Mouse (Mus musculus): ENCODE data around the gene Napa. TPM values are rescaled to one million over a fixed set of nuclear protein-coding genes. Genes with fewer than 3 reads are reported as not detected.

The Napa gene
- polyA plus RNA-seq, 1 experiment from 2014 or later: 150 TPM

DNA sequence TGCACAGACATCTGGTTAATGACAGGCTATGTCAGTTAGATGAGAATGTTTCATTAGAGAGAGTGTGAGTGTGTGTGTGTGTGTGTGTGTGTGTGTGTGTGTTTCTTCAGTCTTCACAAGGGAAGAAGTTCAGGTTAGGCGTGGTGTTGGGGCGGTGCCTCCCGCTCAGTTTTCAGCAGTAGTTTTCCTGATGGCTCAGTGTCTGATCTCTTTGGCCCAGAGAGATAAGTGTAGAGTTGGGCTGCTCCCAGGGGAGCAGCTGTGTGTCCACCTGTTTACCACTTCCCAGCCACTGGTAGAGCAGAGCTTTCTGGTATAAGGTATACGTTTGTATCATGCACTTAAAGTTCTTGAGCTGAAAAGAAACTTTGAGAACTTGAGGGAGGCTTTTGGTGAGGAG, 1.6 kb downstream of the Napa start:
- H3K27ac ChIP-seq (replicated peaks): 0 out of 2 replicates have a peak overlapping the region, but pooled peaks have one; percentile 95
- 58% methylated on average over 4 of the region's 4 CpGs for WGBS
- H3K4me1 ChIP-seq: peaks cover 43% of the 10 kb centered on the region
- H3K4me3 ChIP-seq: peak overlapping the region; percentile 96
- peaks cover 35% of the 10 kb centered on the region for H3K36me3 ChIP-seq
- no peaks in the 10 kb centered on the region for H3K9me3 ChIP-seq
- ATAC-seq (ENCODE audit: extremely low read depth, insufficient number of reproducible peaks, low FRiP score, low TSS enrichment): no peak
- peaks cover 14% of the 10 kb centered on the region for H3K27me3 ChIP-seq (replicated peaks)
- peak overlapping the region; percentile 100 for H3K9ac ChIP-seq
- peak overlapping the region; percentile 90 for H3K4me2 ChIP-seq

DNA sequence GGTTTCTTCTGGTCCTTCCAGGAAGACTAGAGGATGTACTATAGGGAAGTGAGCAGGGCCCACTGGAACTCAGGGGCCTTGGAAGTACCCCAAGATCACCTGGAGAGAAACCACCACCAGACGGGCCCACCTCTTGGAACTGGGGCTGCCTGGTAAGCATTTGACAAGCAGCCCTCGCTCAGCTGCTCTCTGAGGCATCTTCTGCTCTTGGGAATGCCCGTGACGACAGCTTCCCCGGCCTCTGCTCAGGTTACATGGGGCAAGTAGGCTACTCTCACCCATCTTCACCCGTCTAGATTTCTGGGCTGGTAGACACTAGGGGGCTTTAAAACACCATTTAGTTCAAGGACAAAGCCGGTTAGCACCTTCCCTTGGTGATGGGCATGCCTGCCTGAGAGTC, 2.8 kb downstream of the Napa start:
- Histone ChIP-seq H3K36me3 (peaks cover 45% of the 10 kb centered on the region), H3K9me3 (no peaks in the 10 kb centered on the region), H3K27me3 (replicated peaks) (peaks cover 6% of the 10 kb centered on the region; the same call in 1 of the 2 replicates), H3K4me3 (0 out of 2 replicates have a peak overlapping the region, but pooled peaks have one; percentile 96), H3K9ac (no peak overlapping the region), H3K27ac (replicated peaks) (no peak overlapping the region), H3K4me2 (peak overlapping the region; percentile 90), H3K4me1 (peaks cover 43% of the 10 kb centered on the region)
- 66% methylated on average over 7 of the region's 7 CpGs for WGBS
- ATAC-seq (ENCODE audit: extremely low read depth, insufficient number of reproducible peaks, low FRiP score, low TSS enrichment): no peak

DNA sequence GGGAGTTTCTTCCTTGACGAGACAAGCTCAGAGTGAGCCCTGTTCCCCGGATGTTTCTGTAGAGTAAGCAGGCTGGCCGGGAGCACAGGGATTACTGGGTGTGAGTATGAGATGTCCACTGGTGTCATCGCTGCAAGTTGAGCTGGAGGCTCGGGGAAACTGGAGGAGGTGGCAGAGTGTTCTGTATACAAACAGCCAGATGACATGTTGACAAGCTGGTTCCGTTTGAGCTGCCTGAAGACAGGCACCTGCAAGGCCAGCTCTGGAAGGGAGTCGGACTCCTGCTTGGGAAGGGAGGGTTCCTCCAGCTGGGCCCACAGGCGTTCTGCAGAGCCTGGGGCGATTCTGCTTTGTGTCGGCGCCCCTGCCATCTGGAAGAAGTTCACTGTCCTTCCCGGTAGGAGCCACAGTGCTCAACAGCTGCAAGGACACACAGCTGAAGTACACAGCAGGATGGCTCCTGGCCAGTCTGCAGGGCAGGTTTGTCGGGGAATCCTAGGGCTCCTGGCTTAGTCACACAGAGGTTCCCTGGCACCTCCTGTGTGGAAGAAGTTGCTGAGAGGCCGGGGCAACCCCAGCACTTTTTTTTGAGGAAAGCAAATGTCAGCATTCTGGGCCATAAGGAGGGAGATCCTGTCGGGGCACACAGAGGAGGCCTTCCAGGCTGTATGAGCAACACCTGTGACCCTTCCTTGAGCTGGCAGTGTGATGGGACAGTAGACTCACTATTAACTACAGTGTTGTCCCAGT, 3.6 kb downstream of the Napa start:
- H3K4me1 ChIP-seq: peaks cover 43% of the 10 kb centered on the region
- H3K27me3 ChIP-seq (replicated peaks): no peaks in the 10 kb centered on the region
- no peak for ATAC-seq (ENCODE audit: extremely low read depth, insufficient number of reproducible peaks, low FRiP score, low TSS enrichment)
- no peak overlapping the region for H3K4me2 ChIP-seq
- 0 out of 2 replicates have a peak overlapping the region, but pooled peaks have one; percentile 6 for H3K9ac ChIP-seq
- no peaks in the 10 kb centered on the region for H3K9me3 ChIP-seq
- H3K36me3 ChIP-seq: peaks cover 51% of the 10 kb centered on the region
- H3K27ac ChIP-seq (replicated peaks): no peak overlapping the region
- WGBS: 76% methylated on average over 15 of the region's 15 CpGs
- no peak overlapping the region for H3K4me3 ChIP-seq

DNA sequence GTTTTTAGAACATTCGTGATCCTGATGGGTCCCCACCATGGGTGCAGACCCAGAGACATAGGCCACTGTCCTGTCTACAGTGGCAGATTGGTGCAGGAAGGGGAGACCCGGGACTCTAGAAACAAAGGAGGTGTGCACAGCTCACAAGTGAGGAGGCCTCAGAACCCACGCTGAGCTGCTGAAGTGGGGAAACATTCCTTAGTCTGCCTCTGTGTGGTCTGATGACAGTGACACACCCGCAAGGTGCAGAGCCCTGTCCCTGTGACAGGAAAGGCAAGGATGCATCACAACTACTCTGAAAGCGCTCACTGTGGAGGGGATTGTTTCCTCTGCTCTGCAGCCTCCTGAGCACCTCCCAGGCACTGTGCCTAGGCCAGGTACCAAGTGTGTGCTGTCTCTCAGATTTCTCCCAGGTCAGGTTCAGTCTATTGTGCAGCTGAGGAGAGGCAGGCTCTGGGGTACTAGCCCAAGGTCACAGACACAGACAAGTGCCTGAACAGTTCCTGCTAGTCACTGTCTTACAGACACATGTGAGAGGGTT, 4.5 kb downstream of the Napa start:
- Histone ChIP-seq H3K9ac (peak overlapping the region; percentile 21), H3K27me3 (replicated peaks) (no peaks in the 10 kb centered on the region), H3K9me3 (no peaks in the 10 kb centered on the region), H3K4me1 (peaks cover 40% of the 10 kb centered on the region), H3K4me2 (no peak overlapping the region), H3K4me3 (no peak overlapping the region), H3K36me3 (peaks cover 60% of the 10 kb centered on the region), H3K27ac (replicated peaks) (no peak overlapping the region)
- 89% methylated on average over 5 of the region's 5 CpGs for WGBS
- no peak for ATAC-seq (ENCODE audit: extremely low read depth, insufficient number of reproducible peaks, low FRiP score, low TSS enrichment)

DNA sequence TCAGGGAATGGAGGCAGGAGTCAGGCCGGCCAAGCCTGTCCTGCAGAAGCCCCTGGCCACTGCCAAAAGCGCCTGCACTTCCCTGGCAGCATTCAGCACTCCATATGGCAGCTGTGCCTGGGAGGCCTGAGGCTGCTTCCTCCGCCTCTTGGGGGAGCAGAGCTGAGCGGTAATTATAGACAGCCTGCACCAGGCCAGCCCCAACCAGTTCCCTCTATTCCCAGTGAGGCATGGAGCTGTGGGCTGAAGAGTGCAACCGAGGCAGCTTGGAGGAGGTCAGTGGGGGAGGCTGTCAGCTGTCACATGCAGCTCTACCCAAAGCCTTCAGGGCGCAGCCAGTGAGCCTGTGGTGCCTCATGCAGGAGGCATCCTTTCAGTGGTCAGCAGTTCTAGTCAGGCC, 5.5 kb downstream of the Napa start:
- H3K27me3 ChIP-seq (replicated peaks): no peaks in the 10 kb centered on the region
- ATAC-seq (ENCODE audit: extremely low read depth, insufficient number of reproducible peaks, low FRiP score, low TSS enrichment): no peak
- H3K9ac ChIP-seq: peak overlapping the region; percentile 33; the same call in 1 of the 2 replicates
- 65% methylated on average over 6 of the region's 6 CpGs for WGBS
- no peak overlapping the region for H3K27ac ChIP-seq (replicated peaks)
- no peak overlapping the region for H3K4me3 ChIP-seq
- peaks cover 70% of the 10 kb centered on the region for H3K36me3 ChIP-seq
- no peak overlapping the region for H3K4me2 ChIP-seq
- peaks cover 40% of the 10 kb centered on the region for H3K4me1 ChIP-seq
- no peaks in the 10 kb centered on the region for H3K9me3 ChIP-seq

DNA sequence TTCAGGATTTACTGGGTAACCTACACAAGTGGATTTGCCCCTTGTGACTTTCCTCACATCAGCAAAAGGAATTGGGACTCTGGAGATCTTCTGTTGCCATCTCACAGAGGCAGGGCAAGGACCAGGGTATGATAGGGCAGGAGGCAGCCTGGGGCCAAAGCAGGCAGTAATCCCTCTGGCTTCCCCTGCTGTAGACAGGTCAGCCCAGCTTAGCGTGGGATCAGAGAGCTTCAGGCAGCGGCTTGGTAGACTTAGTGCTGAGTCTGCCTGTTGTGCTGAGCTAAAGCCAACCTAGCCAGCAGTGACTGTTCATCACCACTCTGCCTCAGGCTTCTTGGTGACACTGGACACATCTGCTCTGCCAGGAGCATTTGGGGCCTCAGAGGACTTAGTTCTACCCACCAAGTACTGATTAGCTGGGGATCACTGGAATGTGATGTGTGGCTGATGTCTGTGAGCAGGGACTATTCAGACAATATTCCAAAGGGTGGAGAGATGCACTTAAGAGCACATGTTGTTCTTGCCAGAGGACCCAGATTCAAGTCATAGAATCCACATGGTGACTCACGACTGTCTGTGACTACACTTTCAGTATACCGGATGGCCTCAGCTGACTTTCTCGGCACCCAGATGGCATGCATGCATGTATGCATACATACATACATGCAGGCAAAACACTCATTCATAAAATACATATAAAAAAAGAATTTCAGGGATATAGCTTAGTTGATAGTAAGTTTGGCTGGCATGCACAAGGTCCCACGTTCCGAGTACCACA, 6.5 kb downstream of the Napa start:
- Histone ChIP-seq H3K27me3 (replicated peaks) (no peaks in the 10 kb centered on the region), H3K9ac (0 out of 2 replicates have a peak overlapping the region, but pooled peaks have one; percentile 38), H3K4me1 (peaks cover 32% of the 10 kb centered on the region), H3K9me3 (no peaks in the 10 kb centered on the region), H3K36me3 (peaks cover 80% of the 10 kb centered on the region), H3K27ac (replicated peaks) (no peak overlapping the region), H3K4me3 (no peak overlapping the region), H3K4me2 (no peak overlapping the region)
- no peak for ATAC-seq (ENCODE audit: extremely low read depth, insufficient number of reproducible peaks, low FRiP score, low TSS enrichment)
- WGBS: 88% methylated on average over 7 of the region's 7 CpGs

DNA sequence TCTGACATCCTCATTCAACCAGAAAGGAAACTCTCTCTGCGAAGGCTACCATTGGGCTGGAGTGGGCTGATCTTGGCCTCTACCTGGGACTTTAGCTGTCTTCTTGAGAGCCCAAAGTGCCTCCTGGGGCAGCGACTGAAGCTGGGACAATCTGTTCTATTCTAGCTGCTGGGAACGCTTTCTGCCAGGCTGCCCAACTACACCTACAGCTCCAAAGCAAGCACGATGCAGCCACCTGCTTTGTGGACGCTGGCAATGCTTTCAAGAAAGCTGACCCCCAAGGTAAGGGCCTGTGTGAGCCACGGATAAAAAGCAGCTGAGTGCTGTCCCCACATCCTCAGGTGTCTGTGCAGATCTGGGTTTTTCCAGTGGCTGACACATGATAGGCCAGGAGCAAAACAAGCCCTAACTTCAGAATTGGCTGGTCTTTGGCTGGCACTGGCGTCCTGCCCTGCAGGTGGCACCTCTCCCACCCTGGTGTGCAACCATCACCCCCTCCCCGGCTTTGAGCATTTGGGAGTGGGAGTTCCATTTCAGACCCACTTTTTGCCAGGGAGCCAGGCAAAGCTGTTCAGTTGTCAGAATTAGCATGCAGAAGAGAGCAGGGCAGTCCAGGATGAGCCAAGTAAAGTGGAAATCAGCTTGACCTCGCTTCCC, 10.8 kb downstream of the Napa start:
- Histone ChIP-seq H3K27me3 (replicated peaks) (no peaks in the 10 kb centered on the region), H3K4me1 (no peaks in the 10 kb centered on the region), H3K36me3 (peaks cover 96% of the 10 kb centered on the region), H3K27ac (replicated peaks) (no peak overlapping the region), H3K4me3 (no peak overlapping the region), H3K9me3 (no peaks in the 10 kb centered on the region), H3K9ac (no peak overlapping the region), H3K4me2 (no peak overlapping the region)
- WGBS: 89% methylated on average over 9 of the region's 9 CpGs
- ATAC-seq (ENCODE audit: extremely low read depth, insufficient number of reproducible peaks, low FRiP score, low TSS enrichment): no peak

DNA sequence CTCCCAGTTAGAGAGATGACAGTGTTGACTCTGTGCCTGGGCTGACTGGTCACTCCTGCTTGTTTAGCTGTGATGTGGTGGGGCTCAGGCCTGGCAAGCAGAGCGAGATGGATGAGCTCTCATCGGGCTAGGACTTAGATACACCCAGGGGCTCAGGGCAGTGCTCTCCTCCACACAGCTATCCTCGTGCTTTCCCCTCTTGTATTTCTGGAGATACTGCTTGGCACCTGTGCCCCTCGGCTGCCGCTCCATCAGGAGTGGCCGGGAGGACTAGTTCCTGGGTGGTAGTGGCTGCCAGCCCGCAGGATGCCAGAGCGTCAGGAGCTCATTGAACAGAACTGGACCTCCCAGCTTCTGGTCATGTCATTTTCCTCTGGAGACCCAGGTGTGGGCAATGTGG, 11.9 kb downstream of the Napa start:
- Histone ChIP-seq H3K9ac (no peak overlapping the region), H3K27me3 (replicated peaks) (no peaks in the 10 kb centered on the region), H3K4me2 (no peak overlapping the region), H3K9me3 (no peaks in the 10 kb centered on the region), H3K4me1 (no peaks in the 10 kb centered on the region), H3K4me3 (no peak overlapping the region), H3K27ac (replicated peaks) (no peak overlapping the region), H3K36me3 (peaks cover 96% of the 10 kb centered on the region)
- 93% methylated on average over 8 of the region's 8 CpGs for WGBS
- ATAC-seq (ENCODE audit: extremely low read depth, insufficient number of reproducible peaks, low FRiP score, low TSS enrichment): no peak

DNA sequence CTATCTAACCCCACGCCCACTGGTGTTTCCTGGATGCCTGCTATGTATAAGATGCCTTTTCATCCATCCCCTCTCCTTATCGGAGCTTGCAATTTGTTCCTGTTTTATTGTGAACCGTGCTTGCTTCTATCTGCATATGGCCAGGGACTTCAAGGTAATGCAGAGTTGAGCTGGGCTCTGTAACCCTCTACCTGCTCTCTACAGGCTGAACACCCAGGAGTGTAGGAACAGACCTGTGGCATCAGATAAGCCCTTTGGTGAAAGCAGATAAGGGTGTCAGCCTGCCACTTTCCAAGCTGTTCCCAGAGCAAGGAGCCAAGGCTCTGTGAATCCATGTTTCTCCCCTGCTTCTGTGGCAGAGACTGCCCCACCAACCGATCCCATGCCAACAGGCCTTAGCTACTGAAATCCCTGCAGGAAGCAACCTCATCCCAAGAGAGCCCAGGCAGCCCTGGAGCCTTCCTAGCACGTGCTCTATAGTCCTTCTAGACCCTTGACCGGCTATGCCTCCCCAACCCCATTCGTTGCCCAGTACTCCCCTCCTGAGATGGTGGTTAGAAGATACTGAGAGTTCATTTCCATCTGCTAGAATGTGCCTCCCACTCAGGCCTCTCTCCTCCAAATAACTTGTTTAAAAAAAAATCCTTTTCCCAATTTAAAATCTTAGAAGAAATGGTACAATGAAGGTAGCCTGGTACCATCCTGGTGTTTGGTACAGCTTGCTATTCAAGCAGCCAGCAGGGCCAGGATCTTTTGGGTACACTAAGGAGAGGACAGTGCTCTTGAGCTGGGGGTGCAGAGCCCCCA, 13.2 kb downstream of the Napa start:
- no peaks in the 10 kb centered on the region for H3K27me3 ChIP-seq (replicated peaks)

DNA sequence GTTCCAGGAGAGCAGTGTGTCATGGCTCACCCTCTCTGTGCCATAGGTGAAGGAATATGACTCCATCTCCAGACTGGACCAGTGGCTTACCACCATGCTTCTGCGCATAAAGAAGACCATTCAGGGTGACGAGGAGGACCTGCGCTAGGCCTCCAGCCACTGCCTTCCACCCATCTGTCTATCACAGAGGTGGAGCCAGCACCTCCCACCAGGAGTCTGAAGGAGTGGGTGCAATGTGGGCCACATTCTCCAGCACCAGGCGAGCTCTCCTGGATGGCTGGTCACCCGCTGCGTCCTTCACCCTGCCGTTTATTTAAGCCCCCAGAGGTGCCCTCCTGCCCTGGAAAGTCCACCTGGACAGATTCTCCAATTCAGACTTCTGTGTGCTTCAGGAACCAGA, 18.2 kb downstream of the Napa start:
- 93% methylated on average over 7 of the region's 7 CpGs for WGBS
- no peak overlapping the region for H3K27ac ChIP-seq (replicated peaks)
- ATAC-seq (ENCODE audit: extremely low read depth, insufficient number of reproducible peaks, low FRiP score, low TSS enrichment): no peak

More for the DNA sequence above, 13.2 kb downstream of the Napa start:
- Histone ChIP-seq H3K9ac (no peak overlapping the region), H3K27ac (replicated peaks) (no peak overlapping the region), H3K4me1 (no peaks in the 10 kb centered on the region), H3K4me2 (no peak overlapping the region), H3K4me3 (no peak overlapping the region), H3K36me3 (peaks cover 98% of the 10 kb centered on the region), H3K9me3 (no peaks in the 10 kb centered on the region)
- ATAC-seq (ENCODE audit: extremely low read depth, insufficient number of reproducible peaks, low FRiP score, low TSS enrichment): no peak
- WGBS: 87% methylated on average over 7 of the region's 7 CpGs

More for the DNA sequence above, 18.2 kb downstream of the Napa start:
- no peak overlapping the region for H3K9ac ChIP-seq
- peaks cover 66% of the 10 kb centered on the region for H3K36me3 ChIP-seq
- H3K4me1 ChIP-seq: peaks cover 11% of the 10 kb centered on the region
- no peaks in the 10 kb centered on the region for H3K27me3 ChIP-seq (replicated peaks)
- H3K4me3 ChIP-seq: no peak overlapping the region
- no peaks in the 10 kb centered on the region for H3K9me3 ChIP-seq
- no peak overlapping the region for H3K4me2 ChIP-seq
